Mouse (Mus musculus) hindbrain, embryonic 14.5 days (tissue): ENCODE measurements at regions not wholly inside any gene's neighbourhood (a gene's known extent, or its start where the extent isn't known, plus 50 kb on each side); places are given as distances from the start of the nearest gene placed in this dataset.

Source experiments
- ATAC-seq: fragments of 200-750 bp; cut with Nextera tagmentation; 2 replicates; pipeline ENCODE4 v1.8.0; 2017; ENCODE audit warnings: moderate number of reproducible peaks, mild to moderate bottlenecking, moderate TSS enrichment, moderate library complexity; ENCODE audit not compliant: low FRiP score
- DNase-seq: peaks from one replicate; pipeline ENCODE4 v3.0.0-alpha.2; 2015; ENCODE audit warnings: low spot score
- H3K27ac ChIP-seq: fragments of 300-500 bp; sonication (generic); 2 replicates; pipeline ENCODE4 v1.5.1; 2014; ENCODE audit warnings: mild to moderate bottlenecking, moderate library complexity
- H3K27me3 ChIP-seq: fragments of 300-500 bp; sonication (generic); 2 replicates; pipeline ENCODE4 v1.6.1; 2014; ENCODE audit warnings: mild to moderate bottlenecking, low read length, mixed read lengths; ENCODE audit not compliant: control insufficient read depth, insufficient read depth
- H3K36me3 ChIP-seq: fragments of 300-500 bp; sonication (generic); replicated peaks from 2 replicates; pipeline ENCODE4 v1.6.1; 2014; ENCODE audit not compliant: control insufficient read depth, insufficient read depth
- H3K4me1 ChIP-seq: fragments of 300-500 bp; sonication (generic); replicated peaks from 2 replicates; pipeline ENCODE4 v1.6.1; 2014; ENCODE audit warnings: antibody characterized with exemption, low read length, mixed read lengths; ENCODE audit not compliant: control insufficient read depth, insufficient read depth
- H3K4me2 ChIP-seq: fragments of 300-500 bp; sonication (generic); replicated peaks from 2 replicates; pipeline ENCODE4 v1.6.1; 2014; ENCODE audit warnings: mild to moderate bottlenecking, moderate library complexity
- H3K4me3 ChIP-seq: fragments of 300-500 bp; sonication (generic); replicated peaks from 2 replicates; pipeline ENCODE4 v1.5.1; 2014; ENCODE audit warnings: mild to moderate bottlenecking, low read length
- H3K9ac ChIP-seq: fragments of 300-500 bp; sonication (generic); 2 replicates; pipeline ENCODE4 v1.6.1; 2014
- H3K9me3 ChIP-seq: fragments of 300-500 bp; sonication (generic); 2 replicates; pipeline ENCODE4 v1.6.1; 2016; ENCODE audit warnings: low read length; ENCODE audit not compliant: control insufficient read depth
- WGBS: fragments of 180-500 bp; shearing (Covaris S2); extraction: QIAGEN DNeasy Blood & Tissue Kit; methylation state at CpG from one replicate; pipeline ENCODE4 v1.1.7; 2014; 5-methylcytosine and 5-hydroxymethylcytosine counted together

DNA sequence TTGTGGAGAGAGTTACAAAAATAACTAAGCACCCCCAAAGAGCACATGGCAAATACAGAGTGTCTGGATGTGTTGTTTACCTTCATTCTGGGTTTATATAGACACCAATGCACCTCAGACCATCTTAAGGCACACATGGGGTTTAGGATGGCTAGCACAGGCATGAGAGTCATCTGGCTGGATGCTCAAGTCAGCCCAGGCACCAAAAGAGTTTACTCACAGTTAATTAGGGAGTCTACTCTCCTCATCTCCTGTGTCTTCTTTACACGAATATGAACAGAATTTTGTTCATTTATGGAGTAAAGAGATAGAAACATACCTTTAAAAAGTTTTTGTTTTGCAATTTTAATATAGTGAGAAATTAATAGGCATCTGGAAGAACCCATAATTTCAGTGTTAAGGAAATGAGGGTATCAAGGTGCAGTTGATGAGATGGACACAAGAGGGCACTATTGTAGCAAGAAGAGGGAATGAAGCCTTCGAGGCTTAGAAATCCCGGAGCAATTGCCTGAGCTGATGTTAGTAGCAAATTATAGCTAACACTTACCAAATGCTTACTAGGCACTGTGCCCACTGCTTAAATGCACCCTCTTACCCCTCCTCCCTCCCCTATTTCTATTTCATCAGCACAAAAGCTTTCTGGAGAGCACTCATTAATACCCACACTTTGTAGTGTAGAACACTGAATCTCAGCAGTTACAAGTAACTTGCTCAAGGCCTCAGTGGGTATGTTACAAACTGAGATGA lies 174.6 kb downstream of the Eepd1 start:
- Histone ChIP-seq H3K27me3 (no peaks in the 10 kb centered on the region), H3K4me3 (no peak overlapping the region), H3K36me3 (no peaks in the 10 kb centered on the region), H3K9ac (no peak overlapping the region), H3K9me3 (no peaks in the 10 kb centered on the region), H3K4me1 (no peaks in the 10 kb centered on the region), H3K4me2 (no peak overlapping the region), H3K27ac (no peak overlapping the region)
- ATAC-seq (peak; percentile 89), DNase-seq (peak; percentile 82)
- under 1% methylated on average over 3 of the region's 3 CpGs for WGBS

DNA sequence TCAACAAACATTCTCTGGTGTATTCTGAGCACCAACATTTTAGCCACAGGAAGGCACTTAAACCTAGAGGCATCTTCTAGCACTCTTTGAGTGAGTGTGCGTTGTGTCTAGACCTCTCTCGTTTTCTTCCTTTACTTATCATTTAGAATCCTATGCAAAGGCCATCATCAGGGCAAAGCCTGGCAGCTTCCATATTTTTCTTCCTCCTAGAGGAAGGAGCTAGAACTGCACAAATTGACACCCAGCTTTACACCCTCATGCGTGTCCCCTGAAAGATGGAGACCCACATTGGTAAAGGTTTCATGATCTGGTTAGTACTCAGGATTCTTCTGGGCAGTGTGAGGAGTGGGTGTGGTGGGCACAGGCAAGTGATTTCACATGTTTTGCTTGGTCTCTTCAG lies 175.2 kb downstream of the Eepd1 start:
- ATAC-seq = peak; percentile 34; the same call in 1 of the 2 replicates

DNA sequence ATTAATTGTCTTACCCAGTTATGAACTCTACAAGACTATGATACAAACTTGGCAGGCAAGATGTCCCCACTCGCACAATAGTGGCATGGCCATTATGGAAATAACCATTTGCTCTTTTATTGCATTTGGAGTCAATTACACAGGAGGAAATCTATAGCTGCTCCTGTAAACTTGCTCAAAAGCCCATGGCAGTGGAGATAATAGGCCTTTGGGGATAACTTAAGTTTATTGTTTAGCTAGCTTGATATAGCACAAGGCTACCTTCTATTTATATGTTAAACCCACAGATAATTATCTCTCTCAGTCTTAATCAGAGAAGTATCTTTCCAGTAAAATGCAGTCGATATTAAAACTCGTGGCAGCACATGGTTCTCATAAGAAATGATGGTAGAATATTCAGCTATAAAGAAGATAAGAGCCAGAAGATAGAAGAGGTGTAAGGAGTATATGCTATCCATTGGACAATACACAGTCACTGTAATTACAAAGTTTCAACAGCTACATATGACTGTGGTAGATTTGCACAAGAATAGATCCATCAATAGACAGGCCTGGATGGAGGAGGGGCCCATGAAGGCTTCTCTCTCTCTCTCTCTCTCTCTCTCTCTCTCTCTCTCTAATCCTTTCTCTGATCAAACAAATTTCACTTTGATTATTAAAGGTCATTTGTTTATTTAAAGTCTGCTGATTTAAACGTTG lies 202.4 kb downstream of the Eepd1 start:
- Histone ChIP-seq H3K4me1 (no peaks in the 10 kb centered on the region), H3K4me3 (no peak overlapping the region), H3K9me3 (no peaks in the 10 kb centered on the region), H3K4me2 (no peak overlapping the region), H3K9ac (no peak overlapping the region), H3K27me3 (no peaks in the 10 kb centered on the region), H3K27ac (no peak overlapping the region), H3K36me3 (no peaks in the 10 kb centered on the region)
- ATAC-seq (no peak), DNase-seq (no peak)
- 74% methylated on average over 4 of the region's 4 CpGs for WGBS

More for the DNA sequence above, 175.2 kb downstream of the Eepd1 start:
- Histone ChIP-seq H3K9ac (no peak overlapping the region), H3K9me3 (no peaks in the 10 kb centered on the region), H3K4me3 (no peak overlapping the region), H3K27me3 (no peaks in the 10 kb centered on the region), H3K27ac (no peak overlapping the region), H3K4me2 (no peak overlapping the region), H3K4me1 (no peaks in the 10 kb centered on the region), H3K36me3 (no peaks in the 10 kb centered on the region)
- no peak for DNase-seq
- WGBS = 94% methylated on average over 3 of the region's 3 CpGs

DNA sequence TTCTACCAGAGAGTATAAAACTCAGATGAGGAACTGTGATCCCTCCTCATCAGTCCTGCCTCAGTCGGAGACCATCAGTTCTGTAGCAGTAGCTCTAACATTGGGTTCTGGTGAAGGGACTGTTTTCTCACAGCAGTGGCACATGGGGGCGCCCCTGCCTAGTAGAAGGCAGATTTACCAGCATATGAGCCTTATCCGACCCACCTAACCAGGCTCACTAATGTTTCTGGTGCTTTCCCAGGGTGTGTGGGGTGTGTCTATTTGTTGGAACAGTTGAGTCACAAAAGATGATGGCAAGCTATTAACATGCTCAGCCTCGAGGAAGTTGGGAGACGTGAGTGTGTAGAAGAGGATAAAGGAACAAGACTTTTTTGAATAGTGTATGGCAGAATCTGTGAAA lies 212.3 kb downstream of the Eepd1 start:
- DNase-seq = peak; percentile 70
- H3K9me3 ChIP-seq = no peaks in the 10 kb centered on the region
- 26% methylated on average over 5 of the region's 5 CpGs for WGBS
- no peaks in the 10 kb centered on the region for H3K36me3 ChIP-seq
- H3K9ac ChIP-seq = no peak overlapping the region
- no peak overlapping the region for H3K4me3 ChIP-seq
- no peaks in the 10 kb centered on the region for H3K4me1 ChIP-seq
- peak; percentile 88 for ATAC-seq
- H3K27me3 ChIP-seq = no peaks in the 10 kb centered on the region
- H3K4me2 ChIP-seq = no peak overlapping the region
- no peak overlapping the region for H3K27ac ChIP-seq

DNA sequence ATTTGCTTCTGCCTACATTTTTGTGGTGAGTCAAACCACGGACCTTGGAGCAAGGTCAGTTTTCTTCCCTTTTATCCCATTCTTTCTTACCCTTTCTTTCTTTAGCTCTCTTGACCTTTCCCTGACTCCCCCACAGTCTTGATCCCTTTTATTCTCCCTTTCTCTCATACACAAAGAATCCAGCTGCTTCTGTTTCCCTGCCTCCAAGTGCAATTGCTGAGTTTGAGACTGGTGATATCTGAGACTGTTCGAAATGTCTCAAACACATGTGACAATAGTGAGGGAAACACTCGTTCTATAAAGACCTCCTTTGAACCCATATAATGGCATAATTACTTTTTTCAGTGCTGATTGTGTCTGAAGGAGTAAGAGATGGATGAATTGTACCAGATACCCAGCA lies 213.7 kb downstream of the Eepd1 start:
- Histone ChIP-seq H3K27me3 (no peaks in the 10 kb centered on the region), H3K9me3 (no peaks in the 10 kb centered on the region), H3K4me3 (no peak overlapping the region), H3K4me2 (no peak overlapping the region), H3K9ac (no peak overlapping the region), H3K36me3 (no peaks in the 10 kb centered on the region), H3K27ac (no peak overlapping the region), H3K4me1 (no peaks in the 10 kb centered on the region)
- ATAC-seq = no peak
- DNase-seq = no peak
- 10% methylated on average over 3 of the region's 3 CpGs for WGBS

DNA sequence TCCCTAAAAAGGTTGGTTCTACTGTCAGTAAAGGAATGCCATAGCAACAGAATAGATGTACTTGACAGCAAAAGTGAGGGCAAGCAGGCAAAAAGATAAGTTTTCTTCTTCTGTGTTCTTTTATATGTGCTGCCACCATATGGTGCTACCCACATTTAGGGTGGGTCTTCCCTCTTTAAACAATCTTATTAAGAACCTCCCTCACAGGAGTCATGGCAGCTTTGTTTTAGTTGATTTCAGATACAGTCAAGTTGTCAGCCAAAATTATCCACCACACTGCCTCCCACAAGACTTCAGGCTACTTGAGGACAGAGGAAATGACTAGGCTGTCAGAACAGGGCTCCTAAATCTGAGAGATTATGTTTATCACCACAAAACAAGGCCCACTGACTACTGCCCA lies 232.3 kb downstream of the Eepd1 start:
- Histone ChIP-seq H3K27ac (no peak overlapping the region), H3K9me3 (no peaks in the 10 kb centered on the region), H3K36me3 (no peaks in the 10 kb centered on the region), H3K27me3 (no peaks in the 10 kb centered on the region), H3K9ac (no peak overlapping the region), H3K4me2 (no peak overlapping the region), H3K4me3 (no peak overlapping the region), H3K4me1 (no peaks in the 10 kb centered on the region)
- DNase-seq = no peak
- no peak for ATAC-seq

DNA sequence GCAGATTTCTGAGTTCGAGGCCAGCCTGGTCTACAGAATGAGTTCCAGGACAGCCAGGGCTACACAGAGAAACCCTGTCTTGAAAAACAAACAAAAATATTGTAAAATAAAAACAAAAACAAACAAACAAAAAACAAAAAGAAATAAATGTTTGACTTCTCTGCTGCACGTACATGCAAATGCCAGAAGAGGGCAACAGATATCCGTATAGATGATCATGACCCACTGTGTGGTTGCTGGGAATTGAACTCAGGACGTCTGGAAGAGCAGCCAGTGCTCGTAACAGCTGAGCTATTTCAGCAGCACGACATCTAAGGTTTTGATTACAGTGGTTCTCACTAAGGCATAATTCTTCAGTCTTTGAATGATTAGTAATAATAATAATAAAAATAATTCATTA lies 262.8 kb downstream of the Eepd1 start:
- ATAC-seq (no peak), DNase-seq (no peak)
- WGBS = 76% methylated on average over 6 of the region's 6 CpGs
- Histone ChIP-seq H3K9me3 (no peaks in the 10 kb centered on the region), H3K4me1 (no peaks in the 10 kb centered on the region), H3K27me3 (no peaks in the 10 kb centered on the region), H3K4me3 (no peak overlapping the region), H3K9ac (no peak overlapping the region), H3K36me3 (no peaks in the 10 kb centered on the region), H3K27ac (no peak overlapping the region), H3K4me2 (no peak overlapping the region)

DNA sequence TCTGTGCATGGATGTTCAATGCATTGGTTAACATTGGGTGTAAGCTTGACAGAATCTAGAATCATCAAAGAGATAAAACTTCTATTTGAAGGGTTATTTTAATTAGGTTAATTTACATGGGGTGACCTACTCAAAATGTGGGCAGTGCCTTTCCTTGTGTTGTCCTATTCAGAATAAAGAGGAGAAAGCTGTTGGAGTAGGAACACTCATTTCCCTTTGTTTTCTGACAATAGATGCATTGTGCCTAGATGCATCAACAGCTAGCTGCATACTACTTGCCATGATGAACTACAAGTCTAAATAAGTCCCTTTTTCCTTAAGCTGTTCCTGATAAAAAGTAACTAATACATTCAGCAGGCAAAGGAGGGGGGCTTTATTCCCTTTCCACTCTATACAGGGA lies 269.8 kb downstream of the Eepd1 start:
- H3K27me3 ChIP-seq = no peaks in the 10 kb centered on the region
- no peak overlapping the region for H3K9ac ChIP-seq
- H3K4me2 ChIP-seq = no peak overlapping the region
- no peaks in the 10 kb centered on the region for H3K9me3 ChIP-seq
- no peak overlapping the region for H3K4me3 ChIP-seq
- ATAC-seq (no peak), DNase-seq (no peak)
- no peaks in the 10 kb centered on the region for H3K4me1 ChIP-seq
- no peaks in the 10 kb centered on the region for H3K36me3 ChIP-seq
- no peak overlapping the region for H3K27ac ChIP-seq

DNA sequence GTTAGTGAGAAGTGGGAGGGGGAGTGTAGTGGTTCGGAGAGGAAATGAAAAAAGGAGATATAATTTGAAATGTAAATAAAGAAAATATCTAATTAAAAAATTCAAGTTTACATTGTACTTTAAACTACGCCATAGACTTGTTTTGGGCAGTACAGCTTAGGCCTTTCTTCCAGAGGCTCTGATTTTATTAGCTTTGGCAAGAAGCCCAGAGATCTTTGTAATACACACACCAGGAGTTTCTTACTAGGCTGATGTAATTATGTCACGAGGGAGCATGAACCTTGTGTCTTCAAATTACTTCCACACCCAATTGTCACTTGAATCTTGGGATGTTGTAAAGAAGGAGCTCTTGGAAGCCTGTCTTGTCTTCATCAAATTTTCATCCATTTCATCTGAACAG lies 292.6 kb downstream of the Eepd1 start:
- peak; percentile 55; the same call in 1 of the 2 replicates for ATAC-seq
- no peak for DNase-seq
- 49% methylated on average over 3 of the region's 3 CpGs for WGBS

More for the DNA sequence above, 292.6 kb downstream of the Eepd1 start:
- Histone ChIP-seq H3K4me3 (no peak overlapping the region), H3K4me1 (no peaks in the 10 kb centered on the region), H3K36me3 (no peaks in the 10 kb centered on the region), H3K27me3 (no peaks in the 10 kb centered on the region), H3K27ac (no peak overlapping the region), H3K9me3 (no peaks in the 10 kb centered on the region), H3K9ac (no peak overlapping the region), H3K4me2 (no peak overlapping the region)
